Mouse (Mus musculus) granulocyte monocyte progenitor cell, adult 5-6 weeks (primary cell): Measurements from ENCODE around the gene Atp6v1e1. TPM values are rescaled to one million over a fixed set of nuclear protein-coding genes. Genes with fewer than 3 reads are reported as not detected.
"Not testable (repeated sequence)": the region's sequence is repeated elsewhere in the genome, so short reads cannot be mapped to it uniquely, and the experiment has no call there.

Experiments
- ATAC-seq: replicated peaks from 2 replicates; pipeline ENCODE4 v1.8.0; 2016; ENCODE audit warnings: mild to moderate bottlenecking, moderate TSS enrichment, inconsistent platforms; ENCODE audit not compliant: poor library complexity, severe bottlenecking
- total RNA-seq, 2 experiments: library from RNA; stranded (forward) in 1 of 2; stranded (reverse) in 1 of 2; fragments of 200-712, 200-1000 nt in 1 of 2; fragments of >200 nt in 1 of 2; fragmentation: Nextera tagmentation in 1 of 2; gene quantifications; 2 replicates each; pipeline ENCODE4 v1.2.3; 2014 to 2017

The Atp6v1e1 gene
- total RNA-seq (2014; fragmentation: Nextera tagmentation) (118 and 138 TPM in 2 replicates), total RNA-seq (2017) (128 and 131 TPM in 2 replicates)

GRCm38 (mm10) chr6:120822307-120822928 lies at the start of gene Atp6v1e1:
Gene Atp6v1e1 (minus strand): TSS chr6:120822793.
- peak; percentile 85 for ATAC-seq

GRCm38 (mm10) chr6:120871286-120871685 lies 48.7 kb upstream of the Atp6v1e1 start:
- ATAC-seq = no peak

GRCm38 (mm10) chr6:120868824-120869223 lies 46.2 kb upstream of the Atp6v1e1 start:
- ATAC-seq = no peak

- ATAC-seq = peak; percentile 17
Measured at GRCm38 (mm10) chr6:120866051-120866814, 43.6 kb upstream of the Atp6v1e1 start.

- ATAC-seq = no peak
Measured at GRCm38 (mm10) chr6:120860079-120860478, 37.5 kb upstream of the Atp6v1e1 start.

- no peak for ATAC-seq
Measured at GRCm38 (mm10) chr6:120858217-120858711, 35.7 kb upstream of the Atp6v1e1 start.

GRCm38 (mm10) chr6:120854413-120854812 lies 31.8 kb upstream of the Atp6v1e1 start:
- ATAC-seq = no peak

GRCm38 (mm10) chr6:120850720-120851119 lies 28.1 kb upstream of the Atp6v1e1 start:
- ATAC-seq = not testable (repeated sequence)

GRCm38 (mm10) chr6:120841754-120842153 lies 19.2 kb upstream of the Atp6v1e1 start:
- no peak for ATAC-seq

GRCm38 (mm10) chr6:120840258-120840657 lies 17.7 kb upstream of the Atp6v1e1 start:
- ATAC-seq = peak; percentile 30

GRCm38 (mm10) chr6:120837152-120837530 lies 14.5 kb upstream of the Atp6v1e1 start:
- ATAC-seq = peak; percentile 33

- ATAC-seq = peak; percentile 32
Measured at GRCm38 (mm10) chr6:120836389-120837151, 14.0 kb upstream of the Atp6v1e1 start.

- peak; percentile 82 for ATAC-seq
Measured at GRCm38 (mm10) chr6:120835474-120836374, 13.1 kb upstream of the Atp6v1e1 start, which contains the start of gene Bcl2l13. Gene Bcl2l13 (plus strand): TSS chr6:120836212.

GRCm38 (mm10) chr6:120834766-120835321 lies 12.3 kb upstream of the Atp6v1e1 start:
- ATAC-seq = no peak

GRCm38 (mm10) chr6:120832097-120832496 lies 9.5 kb upstream of the Atp6v1e1 start:
- no peak for ATAC-seq

GRCm38 (mm10) chr6:120830866-120831608 lies 8.4 kb upstream of the Atp6v1e1 start:
- ATAC-seq = no peak

- ATAC-seq = no peak
Measured at GRCm38 (mm10) chr6:120830056-120830455, 7.5 kb upstream of the Atp6v1e1 start.

GRCm38 (mm10) chr6:120822937-120823614 lies 483 bp upstream of the Atp6v1e1 start:
- no peak for ATAC-seq
